Mouse (Mus musculus) thymus, postnatal 10 days (tissue): ENCODE measurements around the gene Krtap4-1.

Source experiments
- DNase-seq, 2 experiments: peaks; one replicate each; pipeline ENCODE4 v3.0.0; 2021; ENCODE audit warnings: low spot score in 2 of 2

The Krtap4-1 gene

DNA sequence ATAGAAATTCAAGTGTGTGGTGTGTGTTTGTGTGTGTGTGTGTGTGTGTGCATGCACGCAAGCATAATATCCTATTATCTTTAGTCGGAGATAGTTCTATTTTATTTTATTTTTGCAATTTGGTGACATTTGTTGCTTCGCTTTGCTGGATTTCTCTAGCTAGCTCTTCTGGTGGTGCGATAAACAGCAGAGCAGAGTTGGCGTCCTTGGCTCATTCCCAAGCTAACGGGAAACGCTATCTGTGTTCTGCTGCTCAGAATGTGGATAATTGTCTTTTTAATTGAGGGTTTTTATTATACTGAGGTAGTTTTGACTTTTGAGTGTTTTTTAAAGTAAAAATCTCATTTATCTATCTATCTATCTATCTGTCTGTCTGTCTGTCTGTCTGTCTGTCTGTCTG lies 42.9 kb downstream of the Krtap4-1 start:
- no peak for DNase-seq

DNA sequence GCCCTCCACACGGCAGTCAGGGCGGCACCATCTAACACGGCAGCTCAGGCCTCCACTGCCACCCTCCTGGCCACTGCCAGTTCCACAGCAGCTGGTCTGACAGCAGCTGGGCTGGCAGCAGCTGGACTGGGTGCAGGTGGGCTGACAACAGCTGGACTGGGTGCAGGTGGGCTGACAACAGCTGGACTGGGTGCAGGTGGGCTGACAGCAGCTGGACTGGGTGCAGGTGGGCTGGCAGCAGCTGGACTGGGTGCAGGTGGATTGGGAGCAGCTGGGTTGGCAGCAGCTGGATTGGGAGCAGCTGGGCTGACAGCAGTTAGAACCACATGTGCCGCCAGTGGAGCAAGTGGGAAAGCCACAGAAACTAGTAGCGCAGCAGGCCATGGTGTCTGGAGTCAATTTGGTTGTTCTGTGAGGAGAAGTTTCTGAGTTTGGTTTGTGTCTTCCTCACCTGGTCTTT lies 44.8 kb downstream of the Krtap4-1 start, which contains the start of gene Krtap1-4:
Gene Krtap1-4 (minus strand): TSS at position 410 of the 460 bp plus-strand sequence.
- DNase-seq = no peak

DNA sequence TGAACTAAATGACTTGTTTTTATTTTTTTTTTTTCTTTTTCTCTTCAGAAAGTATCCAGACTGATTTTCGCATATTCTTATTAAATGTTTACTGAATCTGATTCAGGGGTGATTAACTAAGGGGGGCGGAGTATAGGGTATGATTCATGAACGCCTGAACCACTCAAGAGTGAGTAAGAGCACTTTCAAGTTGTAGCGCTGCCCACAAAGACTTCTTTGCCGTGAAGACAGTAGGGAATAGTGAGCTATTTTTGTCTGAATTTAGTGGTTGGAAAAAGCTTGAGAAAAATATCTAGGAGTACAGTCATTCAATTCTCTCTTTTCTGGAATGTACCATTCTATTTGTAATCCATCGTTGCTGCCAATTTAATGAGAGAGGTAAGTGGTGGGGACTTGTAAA lies 46.5 kb downstream of the Krtap4-1 start:
- DNase-seq = no peak

DNA sequence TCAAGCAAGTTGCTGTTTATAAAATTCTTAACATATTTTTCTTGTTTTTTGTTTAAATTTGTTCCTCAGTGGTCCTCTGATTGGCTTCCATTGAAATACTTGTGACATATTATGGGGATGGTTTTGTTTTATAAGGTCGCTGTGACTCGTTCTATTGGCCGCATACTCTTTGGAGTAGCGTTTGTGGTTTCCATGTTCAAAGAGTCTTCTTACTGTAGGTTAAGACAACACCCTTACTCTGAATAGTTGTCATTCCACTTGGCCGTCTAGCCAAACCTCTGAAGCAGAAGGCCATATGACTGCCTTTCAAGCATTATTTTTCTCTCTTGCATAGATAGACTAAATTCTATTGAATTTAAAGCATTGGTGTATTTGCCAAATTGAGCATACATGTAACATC lies 47.0 kb downstream of the Krtap4-1 start:
- no peak for DNase-seq

DNA sequence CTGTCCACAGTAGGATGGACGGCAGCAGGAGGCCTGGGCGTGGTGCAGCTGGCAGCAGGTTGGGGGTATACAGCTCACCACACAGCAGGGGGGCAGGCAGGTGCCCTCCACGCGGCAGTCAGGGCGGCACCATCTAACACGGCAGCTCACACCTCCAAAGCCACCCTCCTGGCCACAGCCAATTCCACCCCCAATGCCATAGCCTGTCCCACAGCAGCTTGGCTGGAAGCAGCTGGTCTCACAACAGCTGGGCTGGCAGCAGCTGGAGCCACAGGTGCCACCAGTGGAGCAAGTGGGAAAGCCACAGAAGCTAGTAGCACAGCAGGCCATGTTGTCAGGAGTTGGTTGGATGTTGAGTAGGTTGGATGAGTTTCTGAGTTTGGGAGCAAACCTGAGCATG lies 47.4 kb downstream of the Krtap4-1 start, which contains the start of gene Krtap1-5:
Gene Krtap1-5 (minus strand): TSS at position 381 of the 400 bp plus-strand sequence.
- no peak for DNase-seq
